Comparison of ENCODE assay signal across 8 mouse cellular contexts in genomic region chr5:110057637-110058408, GRCm38 (mm10). TPM values are rescaled to one million over a fixed set of nuclear protein-coding genes. Genes with fewer than 3 reads are reported as not detected.
A peak's percentile ranks its signal among the peaks of the same experiment; 100 is the strongest.
DNase-seq lines count a peak whose midpoint lies in the region; ATAC-seq and TF ChIP-seq lines count a peak whose summit lies in the region.

No protein-coding gene starts in this region.

- DNase-seq in G1E (ENCODE audit: low spot score): peak; percentile 70
- DNase-seq in cerebellum, adult 18-20 months: peak; percentile 84 to 92
- DNase-seq in forebrain, postnatal 0 days: peak; percentile 79
- peak; percentile 84 for DNase-seq in heart, postnatal 4 days
- peak; percentile 81 to 82 for DNase-seq in layer of hippocampus, adult 8-10 months (ENCODE audit: low spot score in 2 of 2)
- DNase-seq in ovary, adult 18-20 months (ENCODE audit: low spot score): peak; percentile 72
- peak; percentile 87 for DNase-seq in thymus, postnatal 0 days (ENCODE audit: low spot score)

- peaks cover 3% of the 10 kb centered on the region for H3K36me3 ChIP-seq in G1E (replicated peaks)
- no peaks in the 10 kb centered on the region for H3K36me3 ChIP-seq in forebrain, postnatal 0 days (ENCODE audit: insufficient read depth)
- no peaks in the 10 kb centered on the region for H3K36me3 ChIP-seq in lung, embryonic 15.5 days

- H3K9me3 ChIP-seq in G1E (replicated peaks): peaks cover 2% of the 10 kb centered on the region; the same call in 1 of the 2 replicates
- H3K9me3 ChIP-seq in forebrain, postnatal 0 days (ENCODE audit: low read length): no peaks in the 10 kb centered on the region; the same call in 1 of the 2 replicates
- no peaks in the 10 kb centered on the region for H3K9me3 ChIP-seq in lung, embryonic 15.5 days

- peaks cover 6% of the 10 kb centered on the region for H3K4me1 ChIP-seq in G1E (ENCODE audit: insufficient read depth, low read depth, low read length)
- H3K4me1 ChIP-seq in forebrain, postnatal 0 days (ENCODE audit: insufficient read depth): no peaks in the 10 kb centered on the region
- H3K4me1 ChIP-seq in lung, embryonic 15.5 days: no peaks in the 10 kb centered on the region

- peak; percentile 98 for ATAC-seq in G1E (ENCODE audit: extremely low read depth, insufficient number of reproducible peaks, low FRiP score, poor library complexity, severe bottlenecking)
- peak; percentile 99 for ATAC-seq in forebrain, postnatal 0 days
- peak; percentile 99 for ATAC-seq in lung, embryonic 15.5 days (ENCODE audit: borderline replicate concordance, extremely low read depth, low FRiP score, low TSS enrichment)

- 0 out of 2 replicates have a peak overlapping the region, but pooled peaks have one; percentile 40 for H3K27ac ChIP-seq in forebrain, postnatal 0 days (ENCODE audit: low read depth, low read length)
- H3K27ac ChIP-seq in lung, embryonic 15.5 days: peak overlapping the region; percentile 71

- no peak for TF ChIP-seq CTCF in G1E (IDR thresholded peaks at IDR 0.05; ENCODE audit: low read depth, low read length)
- no peak for TF ChIP-seq CTCF in forebrain, postnatal 0 days (IDR thresholded peaks at IDR 0.05; ENCODE audit: low read depth)

- H3K9ac ChIP-seq in forebrain, postnatal 0 days: peak overlapping the region; percentile 40
- H3K9ac ChIP-seq in lung, embryonic 15.5 days: peak overlapping the region; percentile 58

- whole genome bisulfite sequencing in forebrain, postnatal 0 days: 4% methylated on average over 19 of the region's 19 CpGs
- WGBS in lung, embryonic 15.5 days: 2% methylated on average over 19 of the region's 19 CpGs

- H3K27me3 ChIP-seq in G1E (ENCODE audit: insufficient read depth, low read length): no peaks in the 10 kb centered on the region
- no peaks in the 10 kb centered on the region for H3K27me3 ChIP-seq in forebrain, postnatal 0 days (ENCODE audit: insufficient read depth, low read length)
- no peaks in the 10 kb centered on the region for H3K27me3 ChIP-seq in lung, embryonic 15.5 days

- peak overlapping the region; percentile 88 for H3K4me3 ChIP-seq in G1E (ENCODE audit: low read depth, low read length)
- H3K4me3 ChIP-seq in forebrain, postnatal 0 days (ENCODE audit: low read depth, low read length): peak overlapping the region; percentile 44
- peak overlapping the region; percentile 60 for H3K4me3 ChIP-seq in lung, embryonic 15.5 days

- H3K4me2 ChIP-seq in forebrain, postnatal 0 days (ENCODE audit: low read depth): peak overlapping the region; percentile 49
- peak overlapping the region; percentile 57 for H3K4me2 ChIP-seq in lung, embryonic 15.5 days

RNA-seq across cellular contexts. Expression of gene Gm17655, which starts 14.5 kb away (rescaled TPM):
- total RNA-seq in G1E (2014; fragmentation: Nextera tagmentation) (33.2 and 49.1 TPM in 2 replicates), G1E (2017) (6.5 and 16.0 TPM in 2 replicates)
- polyA plus RNA-seq in G1E (2012): 0.14 and 0.50 TPM in 2 replicates
- 0.62 and 1.7 TPM in 2 replicates for total RNA-seq in forebrain, postnatal 0 days (2014; rRNA removed)
- 0.68 and 0.91 TPM in 2 replicates for polyA plus RNA-seq in forebrain, postnatal 0 days (2015; fragmentation: Nextera tagmentation; extraction: Ambion mirVana)
- 1 to 10 TPM; 2.8 to 3.3 TPM for total RNA-seq in heart, postnatal 4 days (2021)
- total RNA-seq in layer of hippocampus, adult 8-10 months (2022): 10 to 100 TPM in 2 of 4 experiments, 1 to 10 TPM in 2; 4.8 to 15.5 (median 11.4) TPM
- polyA plus RNA-seq in lung, embryonic 15.5 days (2015; fragmentation: Nextera tagmentation; extraction: Ambion mirVana): 2.6 and 2.9 TPM in 2 replicates
- 4.6 and 5.2 TPM in 2 replicates for polyA plus RNA-seq in thymus, postnatal 0 days (2015; fragmentation: Nextera tagmentation; extraction: Ambion mirVana)

RNA-seq across cellular contexts. Expression of gene Gm35315, which starts 36.4 kb away (rescaled TPM):
- total RNA-seq in G1E (2014; fragmentation: Nextera tagmentation) (5.4 and 7.4 TPM in 2 replicates), G1E (2017) (3.8 TPM in 2 replicates)
- polyA plus RNA-seq in G1E (2012): 0.09 and 0.10 TPM in 2 replicates
- total RNA-seq in forebrain, postnatal 0 days (2014; rRNA removed): 0.23 and 0.48 TPM in 2 replicates
- polyA plus RNA-seq in forebrain, postnatal 0 days (2015; fragmentation: Nextera tagmentation; extraction: Ambion mirVana): 0.36 and 0.68 TPM in 2 replicates
- not detected for total RNA-seq in heart, postnatal 4 days (2021)
- 1 to 10 TPM in 1 of 4 experiments, under 1 TPM in 3; 0.35 to 1.0 (median 0.68) TPM for total RNA-seq in layer of hippocampus, adult 8-10 months (2022)
- polyA plus RNA-seq in lung, embryonic 15.5 days (2015; fragmentation: Nextera tagmentation; extraction: Ambion mirVana): 2.3 and 2.5 TPM in 2 replicates
- 2.3 and 2.8 TPM in 2 replicates for polyA plus RNA-seq in thymus, postnatal 0 days (2015; fragmentation: Nextera tagmentation; extraction: Ambion mirVana)

RNA-seq across cellular contexts. Expression of gene Plcxd1, which starts 41.9 kb away (rescaled TPM):
- not detected in 2 replicates for total RNA-seq in G1E (2014; fragmentation: Nextera tagmentation)
- 0.06 and 0.11 TPM in 2 replicates for total RNA-seq in G1E (2017)
- not detected in 2 replicates for polyA plus RNA-seq in G1E (2012)
- 7.9 and 8.7 TPM in 2 replicates for total RNA-seq in forebrain, postnatal 0 days (2014; rRNA removed)
- 2.9 and 4.7 TPM in 2 replicates for polyA plus RNA-seq in forebrain, postnatal 0 days (2015; fragmentation: Nextera tagmentation; extraction: Ambion mirVana)
- not detected for total RNA-seq in heart, postnatal 4 days (2021)
- 1 to 10 TPM; 4.7 to 7.2 (median 5.7) TPM for total RNA-seq in layer of hippocampus, adult 8-10 months (2022)
- 3.5 and 4.2 TPM in 2 replicates for polyA plus RNA-seq in lung, embryonic 15.5 days (2015; fragmentation: Nextera tagmentation; extraction: Ambion mirVana)
- 3.3 and 3.5 TPM in 2 replicates for polyA plus RNA-seq in thymus, postnatal 0 days (2015; fragmentation: Nextera tagmentation; extraction: Ambion mirVana)

RNA-seq across cellular contexts. Expression of gene Gtpbp6, which starts 50.2 kb away (rescaled TPM):
- total RNA-seq in G1E (2014; fragmentation: Nextera tagmentation): 16.6 and 17.0 TPM in 2 replicates
- total RNA-seq in G1E (2017): 17.5 and 17.8 TPM in 2 replicates
- 35.6 and 40.9 TPM in 2 replicates for polyA plus RNA-seq in G1E (2012)
- total RNA-seq in forebrain, postnatal 0 days (2014; rRNA removed): 99.2 and 103 TPM in 2 replicates
- polyA plus RNA-seq in forebrain, postnatal 0 days (2015; fragmentation: Nextera tagmentation; extraction: Ambion mirVana): 62.6 TPM in 2 replicates
- total RNA-seq in heart, postnatal 4 days (2021): 10 to 100 TPM; 32.3 to 33.6 TPM
- total RNA-seq in layer of hippocampus, adult 8-10 months (2022): 10 to 100 TPM; 83.8 to 92.2 (median 89.3) TPM
- 37.5 and 37.6 TPM in 2 replicates for polyA plus RNA-seq in lung, embryonic 15.5 days (2015; fragmentation: Nextera tagmentation; extraction: Ambion mirVana)
- 32.0 and 36.8 TPM in 2 replicates for polyA plus RNA-seq in thymus, postnatal 0 days (2015; fragmentation: Nextera tagmentation; extraction: Ambion mirVana)

RNA-seq across cellular contexts. Expression of gene Zfp605, which starts 52.1 kb away (rescaled TPM):
- total RNA-seq in G1E (2014; fragmentation: Nextera tagmentation) (10.4 and 12.1 TPM in 2 replicates), G1E (2017) (7.3 and 8.2 TPM in 2 replicates)
- 0.24 and 0.40 TPM in 2 replicates for polyA plus RNA-seq in G1E (2012)
- total RNA-seq in forebrain, postnatal 0 days (2014; rRNA removed): 20.4 and 22.3 TPM in 2 replicates
- 13.0 and 16.9 TPM in 2 replicates for polyA plus RNA-seq in forebrain, postnatal 0 days (2015; fragmentation: Nextera tagmentation; extraction: Ambion mirVana)
- 1 to 10 TPM; 2.7 to 3.1 TPM for total RNA-seq in heart, postnatal 4 days (2021)
- total RNA-seq in layer of hippocampus, adult 8-10 months (2022): 10 to 100 TPM; 14.4 to 18.4 (median 16.9) TPM
- polyA plus RNA-seq in lung, embryonic 15.5 days (2015; fragmentation: Nextera tagmentation; extraction: Ambion mirVana): 4.3 and 5.8 TPM in 2 replicates
- polyA plus RNA-seq in thymus, postnatal 0 days (2015; fragmentation: Nextera tagmentation; extraction: Ambion mirVana): 4.9 and 5.8 TPM in 2 replicates

Comparison
In these comparisons a context has a peak if more than half of its experiments do, and no peak if none do; other contexts are left out.
1. Peak in every context shown above with its lines: DNase-seq, ATAC-seq, H3K4me3 ChIP-seq and H3K27ac ChIP-seq.